Mouse (Mus musculus) testis, adult 2 months (tissue): ENCODE results near the gene Gm5294. TPM values are rescaled to one million over a fixed set of nuclear protein-coding genes. Genes with fewer than 3 reads are reported as not detected.

Source experiments
- H3K27ac ChIP-seq: fragments of 200-500 bp; 2 replicates; pipeline ENCODE4 v1.5.1; 2012; ENCODE audit warnings: low read depth, low read length; ENCODE audit not compliant: control insufficient read depth, insufficient read depth
- H3K27me3 ChIP-seq: fragments of 200-500 bp; 2 replicates; pipeline ENCODE4 v1.6.1; 2012; ENCODE audit warnings: mild to moderate bottlenecking, low read length, moderate library complexity; ENCODE audit not compliant: control insufficient read depth, insufficient read depth
- H3K36me3 ChIP-seq: fragments of 200-500 bp; 2 replicates; pipeline ENCODE4 v1.6.1; 2012; ENCODE audit warnings: mild to moderate bottlenecking, low read length; ENCODE audit not compliant: control insufficient read depth, insufficient read depth
- H3K4me1 ChIP-seq: fragments of 200-500 bp; 2 replicates; pipeline ENCODE4 v1.6.1; 2012; ENCODE audit warnings: low read length; ENCODE audit not compliant: control insufficient read depth, insufficient read depth
- H3K4me3 ChIP-seq: fragments of 200-500 bp; 2 replicates; pipeline ENCODE4 v1.5.1; 2012; ENCODE audit warnings: low read depth, mild to moderate bottlenecking, low read length, moderate library complexity, mixed read lengths; ENCODE audit not compliant: control insufficient read depth
- CTCF ChIP-seq: fragments of 200-500 bp; IDR thresholded peaks from 2 replicates; pipeline ENCODE4 v1.5.1; 2012; ENCODE audit warnings: low read depth, mild to moderate bottlenecking, inconsistent platforms, low read length, moderate library complexity; ENCODE audit not compliant: control insufficient read depth, insufficient read depth, insufficient replicate concordance
- POLR2A ChIP-seq: fragments of 200-500 bp; IDR thresholded peaks from 2 replicates; pipeline ENCODE4 v1.6.1; 2012; ENCODE audit warnings: low read depth, mild to moderate bottlenecking, inconsistent platforms, low read length, moderate library complexity; ENCODE audit not compliant: control insufficient read depth
- polyA plus RNA-seq: library from polyadenylated mRNA; depleted of rRNA; stranded (reverse); fragments of >200 nt; gene quantifications from 2 replicates; pipeline ENCODE4 v1.2.3, GENCODE M21; 2012

The Gm5294 gene
- polyA plus RNA-seq, 1 experiment = 2.3 TPM

- TF ChIP-seq CTCF = no peak
- TF ChIP-seq POLR2A = no peak
- Histone ChIP-seq H3K4me3 (peak overlapping the region; percentile 56), H3K27me3 (no peaks in the 10 kb centered on the region), H3K27ac (no peak overlapping the region), H3K36me3 (no peaks in the 10 kb centered on the region), H3K4me1 (peaks cover 10% of the 10 kb centered on the region)
Measured at GRCm38 (mm10) chr5:138820717-138821332, 945 bp downstream of the Gm5294 start.

GRCm38 (mm10) chr5:138825090-138825489 lies 5.2 kb downstream of the Gm5294 start:
- no peak for TF ChIP-seq CTCF
- no peak for TF ChIP-seq POLR2A
- H3K27me3 ChIP-seq = no peaks in the 10 kb centered on the region

GRCm38 (mm10) chr5:138833406-138833805 lies 13.5 kb downstream of the Gm5294 start:
- Histone ChIP-seq H3K27ac (no peak overlapping the region), H3K36me3 (no peaks in the 10 kb centered on the region), H3K27me3 (no peaks in the 10 kb centered on the region), H3K4me1 (no peaks in the 10 kb centered on the region), H3K4me3 (no peak overlapping the region)
- no peak for TF ChIP-seq CTCF
- TF ChIP-seq POLR2A = no peak

More at GRCm38 (mm10) chr5:138825090-138825489, 5.2 kb downstream of the Gm5294 start:
- H3K4me3 ChIP-seq = no peak overlapping the region
- H3K36me3 ChIP-seq = no peaks in the 10 kb centered on the region
- H3K27ac ChIP-seq = no peak overlapping the region
- H3K4me1 ChIP-seq = peaks cover 10% of the 10 kb centered on the region

- no peak overlapping the region for H3K27ac ChIP-seq
- H3K27me3 ChIP-seq = no peaks in the 10 kb centered on the region
- H3K4me3 ChIP-seq = no peak overlapping the region
- TF ChIP-seq CTCF = no peak
- no peaks in the 10 kb centered on the region for H3K36me3 ChIP-seq
- H3K4me1 ChIP-seq = no peaks in the 10 kb centered on the region
Measured at GRCm38 (mm10) chr5:138834910-138835309, 15.0 kb downstream of the Gm5294 start.

GRCm38 (mm10) chr5:138840981-138841380 lies 21.1 kb downstream of the Gm5294 start:
- Histone ChIP-seq H3K36me3 (no peaks in the 10 kb centered on the region), H3K4me3 (no peak overlapping the region), H3K27me3 (no peaks in the 10 kb centered on the region), H3K27ac (no peak overlapping the region), H3K4me1 (no peaks in the 10 kb centered on the region)
- TF ChIP-seq POLR2A = no peak
- no peak for TF ChIP-seq CTCF

GRCm38 (mm10) chr5:138843168-138843824 lies 23.4 kb downstream of the Gm5294 start:
- H3K27me3 ChIP-seq = no peaks in the 10 kb centered on the region
- H3K36me3 ChIP-seq = no peaks in the 10 kb centered on the region
- TF ChIP-seq CTCF = no peak
- TF ChIP-seq POLR2A = no peak
- H3K4me1 ChIP-seq = 0 out of 2 replicates have a peak, but pooled peaks cover 3% of the 10 kb centered on the region
- peak overlapping the region; percentile 56 for H3K27ac ChIP-seq
- H3K4me3 ChIP-seq = no peak overlapping the region

GRCm38 (mm10) chr5:138846506-138846905 lies 26.6 kb downstream of the Gm5294 start:
- no peak overlapping the region for H3K4me3 ChIP-seq
- 0 out of 2 replicates have a peak, but pooled peaks cover 4% of the 10 kb centered on the region for H3K4me1 ChIP-seq
- no peaks in the 10 kb centered on the region for H3K27me3 ChIP-seq
- H3K36me3 ChIP-seq = no peaks in the 10 kb centered on the region
- no peak for TF ChIP-seq CTCF
- TF ChIP-seq POLR2A = no peak
- H3K27ac ChIP-seq = no peak overlapping the region
